Mouse (Mus musculus) naive thymus-derived CD4-positive, alpha-beta T cell, adult 2 months (primary cell): Measurements from ENCODE around the gene Cacna1g.
"Not testable (repeated sequence)": the region's sequence is repeated elsewhere in the genome, so short reads cannot be mapped to it uniquely, and the experiment has no call there.

ENCODE experiments used
- DNase-seq: peaks from one replicate; pipeline ENCODE4 v3.0.0-alpha.2; 2011; ENCODE audit warnings: low read depth

Gene Cacna1g

DNA sequence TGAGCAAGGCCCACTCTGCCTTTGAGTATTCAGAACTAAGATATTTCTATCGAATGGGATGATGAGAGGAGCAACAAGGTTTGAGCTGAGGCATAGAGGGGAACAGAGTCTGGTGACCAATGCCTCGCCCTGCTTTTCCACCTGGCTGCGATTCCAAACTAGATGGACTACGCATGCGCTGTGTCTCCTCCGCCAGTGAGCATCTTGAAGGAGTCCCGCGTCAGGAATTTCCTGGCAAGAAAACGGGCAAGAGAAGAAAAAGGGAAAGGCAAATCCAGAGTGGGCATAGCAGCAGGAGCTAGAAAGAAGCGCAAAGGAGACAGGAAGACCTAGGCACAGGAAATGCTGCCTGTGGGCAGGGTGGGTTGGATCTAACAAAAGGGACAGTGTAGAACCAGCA, 70.2 kb downstream of the Cacna1g start:
- no peak for DNase-seq

DNA sequence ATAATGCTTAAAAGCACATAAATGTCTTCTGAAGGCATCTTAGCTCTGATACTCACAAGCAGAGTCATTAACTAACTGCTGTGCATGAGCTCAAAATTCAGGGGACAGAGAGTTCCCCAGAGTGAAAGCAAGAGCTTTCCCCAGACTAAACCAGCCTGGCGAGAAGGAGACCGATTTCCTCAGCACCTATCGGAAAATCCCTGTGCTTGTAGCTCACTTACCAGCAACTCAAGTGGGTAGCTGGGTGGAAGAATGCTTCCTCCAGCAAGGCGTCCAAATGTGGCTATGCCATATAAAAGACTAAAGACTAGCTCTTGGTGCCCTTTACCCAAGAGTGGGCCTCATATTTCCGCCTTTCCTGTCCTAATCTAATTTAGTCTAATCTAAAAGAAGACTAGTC, 71.3 kb downstream of the Cacna1g start:
- no peak for DNase-seq

DNA sequence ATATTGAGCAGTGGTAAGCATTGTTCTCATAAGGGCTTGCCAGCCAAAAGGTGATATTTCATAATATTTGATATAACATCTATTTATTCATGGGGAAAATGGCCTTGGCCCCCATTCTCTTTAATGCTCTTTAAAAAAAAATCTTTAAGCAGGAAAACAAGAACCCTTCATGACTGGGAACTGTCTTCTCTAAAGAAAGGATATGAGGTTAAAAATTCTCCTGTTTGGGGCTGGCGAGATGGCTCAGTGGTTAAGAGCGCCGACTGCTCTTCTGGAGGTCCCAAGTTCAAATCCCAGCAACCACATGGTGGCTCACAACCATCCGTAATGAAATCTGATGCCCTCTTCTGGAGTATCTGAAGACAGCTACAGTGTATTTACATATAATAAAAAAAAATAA, 72.0 kb downstream of the Cacna1g start:
- DNase-seq: not testable (repeated sequence)

DNA sequence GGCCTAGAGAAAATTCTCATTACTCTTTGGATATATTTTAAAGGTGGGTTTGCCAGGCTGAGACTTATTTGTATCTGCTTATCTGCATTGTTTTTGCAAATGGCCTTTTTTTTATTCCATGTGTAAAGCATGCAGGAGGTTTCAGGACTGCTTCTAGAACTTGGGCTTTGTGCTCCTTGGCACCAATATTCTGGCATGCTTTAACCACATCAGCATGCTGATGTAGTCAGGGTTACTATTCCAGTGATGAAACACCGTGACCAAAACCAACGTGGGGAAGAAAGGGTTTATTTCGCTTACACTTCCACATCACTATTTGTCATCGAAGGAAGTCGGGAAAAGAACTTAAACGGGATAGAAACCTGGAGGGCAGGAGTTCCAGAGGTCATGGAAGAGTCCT, 73.0 kb downstream of the Cacna1g start:
- DNase-seq: no peak

DNA sequence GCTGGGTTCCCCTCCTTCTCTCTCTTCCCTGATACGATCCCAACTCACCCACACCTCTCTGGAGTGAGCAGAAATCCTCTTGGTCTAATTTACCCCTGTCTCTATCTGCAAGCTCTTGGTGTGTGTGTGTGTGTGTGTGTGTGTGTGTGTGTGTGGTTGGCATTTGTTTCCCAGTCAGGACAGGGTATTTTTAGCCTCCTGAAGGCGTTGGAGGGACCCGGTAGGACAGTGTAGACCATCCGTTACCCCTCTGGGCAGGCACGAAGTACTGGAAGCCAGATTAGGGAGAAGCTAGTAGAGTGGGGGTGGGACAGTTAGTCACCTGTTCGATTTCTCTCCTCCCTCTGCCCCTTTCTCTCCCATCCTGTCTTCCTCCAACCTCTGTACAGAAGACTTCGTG, 79.9 kb downstream of the Cacna1g start:
- no peak for DNase-seq

DNA sequence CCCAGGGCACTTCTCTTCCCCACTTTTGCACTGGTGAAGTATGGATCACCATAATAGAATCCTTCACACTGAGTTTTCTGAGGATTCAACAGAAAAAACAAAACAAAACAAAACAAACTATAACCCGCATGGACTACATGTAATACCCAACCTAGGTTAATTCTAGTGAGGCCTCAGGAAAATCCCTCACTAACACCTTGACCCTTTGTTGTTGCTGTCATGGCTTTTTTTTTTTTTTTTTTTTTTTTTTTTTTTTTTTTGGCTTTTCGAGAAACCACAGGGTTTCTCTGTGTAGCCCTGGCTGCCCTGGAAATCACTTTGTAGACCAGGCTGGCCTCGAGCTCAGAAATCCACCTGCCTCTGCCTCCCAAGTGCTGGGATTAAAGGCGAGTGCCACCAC, 80.5 kb downstream of the Cacna1g start:
- DNase-seq: not testable (repeated sequence)

DNA sequence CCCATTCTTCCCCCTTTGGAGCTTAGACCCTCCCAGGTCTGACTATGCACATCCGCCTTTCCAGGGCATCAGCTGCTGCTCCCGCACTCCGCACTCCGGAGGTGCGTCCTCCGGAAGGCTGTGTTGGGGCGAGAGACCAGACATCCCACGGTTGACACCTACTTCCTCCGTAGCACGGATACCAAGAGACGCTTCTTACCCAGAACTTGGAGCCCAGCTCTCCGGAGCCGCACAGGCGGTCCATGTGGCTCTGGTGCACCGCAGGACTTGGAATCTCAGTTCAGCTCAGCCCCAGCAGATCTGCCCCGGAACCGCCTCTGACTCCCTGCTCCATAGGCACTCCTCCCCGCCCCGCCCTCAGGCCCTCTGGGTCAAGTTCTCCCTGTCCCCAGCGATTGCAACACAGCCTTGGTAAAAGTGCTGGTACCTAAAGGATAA, 81.3 kb downstream of the Cacna1g start, which contains the start of gene Abcc3:
TSS of gene Abcc3 (minus strand) at position 326 of the 438 bp plus-strand sequence.
- peak; percentile 55 for DNase-seq

DNA sequence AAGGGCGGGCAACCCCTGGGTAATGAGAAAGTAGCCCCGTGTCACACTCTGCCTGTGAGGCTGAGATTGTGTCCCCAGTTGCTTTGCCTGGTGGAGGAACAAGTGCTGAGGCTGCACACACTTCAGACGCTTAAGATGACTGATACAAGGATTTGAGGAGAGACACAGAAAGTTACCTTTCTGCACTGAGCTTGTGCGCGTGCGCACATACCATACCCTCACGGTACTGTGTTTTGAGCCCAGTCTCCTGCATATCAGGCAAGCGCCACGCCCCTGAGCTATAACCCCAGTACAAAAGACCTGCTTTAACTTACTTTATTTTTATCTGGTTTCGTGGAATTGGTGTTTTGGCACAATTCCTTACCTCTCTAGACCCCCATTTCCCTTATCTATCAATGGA, 82.3 kb downstream of the Cacna1g start:
- DNase-seq: no peak

DNA sequence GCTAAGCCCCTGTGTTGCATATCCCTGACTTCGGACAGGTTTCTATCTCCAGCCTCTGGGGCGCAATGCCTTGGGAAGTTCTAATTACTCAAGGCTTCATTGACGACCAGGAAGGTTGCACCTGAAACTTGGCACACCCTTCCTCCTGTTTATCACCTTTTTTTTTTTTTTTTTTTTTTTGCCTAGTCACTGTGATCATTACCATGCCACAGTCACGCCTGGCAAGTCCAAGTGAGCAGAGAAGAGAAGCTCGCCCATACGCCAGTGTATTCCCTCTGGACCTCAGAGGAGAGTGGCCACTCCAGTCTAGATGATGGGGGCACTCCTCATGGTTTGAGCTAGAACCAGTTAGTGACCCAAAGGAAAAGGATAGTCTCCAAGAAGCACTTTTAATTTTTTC, 83.2 kb downstream of the Cacna1g start:
- no peak for DNase-seq

DNA sequence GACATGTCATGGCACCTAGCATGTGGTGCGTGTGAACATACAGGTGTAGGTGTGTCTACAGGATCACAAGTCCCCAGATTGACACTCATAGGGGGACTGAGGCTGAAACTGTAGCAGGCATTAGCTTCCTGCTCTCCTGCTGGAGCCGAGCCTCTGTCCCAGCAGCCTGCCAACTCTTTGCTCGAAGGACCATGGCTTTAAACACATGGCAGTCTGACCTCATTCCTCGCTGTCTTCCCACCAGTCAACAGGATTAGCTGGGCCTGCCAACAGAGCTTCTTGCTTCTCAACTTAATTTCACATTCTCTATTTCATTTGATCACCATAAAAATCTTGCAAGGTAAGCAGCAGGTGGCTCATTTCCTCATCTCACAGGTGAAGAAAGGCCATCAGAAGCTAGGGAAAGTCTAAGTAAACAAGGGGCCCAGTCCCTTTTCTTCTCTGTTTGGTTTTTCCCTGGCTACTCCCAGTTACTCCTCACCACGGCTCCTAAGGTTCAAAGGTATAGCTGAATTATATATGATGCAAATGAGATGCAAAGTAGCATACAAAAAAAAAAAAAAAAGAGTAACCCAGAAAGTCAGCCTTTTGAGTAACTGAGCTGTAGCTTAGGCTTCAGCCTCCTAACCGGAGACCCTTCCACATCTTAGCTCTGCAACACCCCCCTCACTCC, 84.1 kb downstream of the Cacna1g start:
- no peak for DNase-seq

DNA sequence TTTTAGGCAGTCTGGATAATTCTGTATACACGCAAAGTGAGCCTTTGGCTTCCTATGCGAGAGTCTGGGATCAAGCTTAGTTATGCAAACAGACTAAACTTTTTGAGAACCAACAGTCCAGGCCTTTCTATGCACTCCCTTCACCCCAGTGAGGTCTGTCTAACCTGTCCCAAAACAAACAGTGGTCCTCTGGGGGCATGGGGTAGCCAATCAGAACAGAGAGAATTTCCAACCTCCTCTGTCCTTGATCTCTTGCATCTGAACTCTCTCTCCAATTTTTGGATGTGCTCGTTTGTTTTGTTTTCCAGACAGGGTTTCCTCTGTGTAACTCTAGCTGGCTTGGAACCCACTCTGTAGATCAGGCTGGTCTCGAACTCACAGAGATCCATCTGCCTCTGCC, 85.0 kb downstream of the Cacna1g start:
- no peak for DNase-seq

DNA sequence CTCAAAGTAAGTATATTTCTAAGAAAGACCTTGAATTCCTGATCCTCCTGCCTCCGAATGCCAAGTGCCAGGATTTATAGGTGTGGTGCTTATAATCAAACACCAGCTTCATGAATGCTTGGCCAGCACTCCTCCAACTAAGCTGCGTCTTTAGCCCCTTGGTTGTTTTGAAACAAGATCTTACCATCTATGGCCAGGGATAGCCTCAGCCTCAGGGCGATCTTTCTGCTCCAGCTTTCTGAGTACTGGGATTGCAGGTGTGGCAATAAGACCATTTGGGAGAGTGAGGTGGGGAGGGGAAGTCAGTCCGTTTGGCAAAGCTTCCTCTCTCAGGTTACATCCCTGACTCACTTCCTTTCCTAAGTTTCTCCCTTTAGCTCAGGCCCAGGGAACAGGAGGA, 86.2 kb downstream of the Cacna1g start:
- no peak for DNase-seq

DNA sequence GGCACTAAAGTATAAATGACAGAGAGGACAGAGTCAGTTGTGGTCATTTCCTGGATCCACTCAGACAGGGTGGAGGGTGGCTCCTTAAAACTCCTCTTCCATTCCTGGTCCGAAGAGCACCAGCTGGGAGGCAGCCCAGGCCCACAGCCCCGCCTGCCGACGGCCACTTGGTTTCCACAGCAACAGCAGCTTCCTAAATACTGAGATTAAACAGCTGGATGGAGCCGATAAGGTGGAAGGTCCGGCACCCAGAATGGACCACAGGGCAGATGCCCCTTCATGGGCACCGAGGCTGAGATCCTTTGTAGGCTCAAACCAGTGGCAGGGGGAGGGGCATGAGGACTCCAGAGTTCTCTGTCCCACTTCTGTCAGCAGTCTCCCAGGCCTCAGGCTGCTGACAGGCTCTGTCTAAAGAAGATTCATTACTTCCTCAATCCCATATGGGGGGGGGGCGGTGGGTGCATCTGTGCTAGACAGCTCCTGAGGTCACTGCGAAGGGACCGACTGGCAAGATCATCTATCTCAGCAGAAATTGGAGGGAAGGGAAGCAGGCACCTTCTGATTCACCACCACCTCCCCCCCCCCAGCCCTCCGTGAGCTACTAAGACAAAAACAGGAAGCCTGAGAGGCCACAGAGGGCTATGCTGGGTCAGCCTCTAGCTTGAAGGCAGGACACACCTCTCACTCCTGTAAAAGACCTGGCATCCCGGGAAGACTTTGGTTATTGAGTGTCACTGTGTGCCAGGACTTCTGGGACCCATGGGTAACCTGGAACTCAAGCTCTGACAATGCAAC, 87.8 kb downstream of the Cacna1g start:
- peak; percentile 67 for DNase-seq

DNA sequence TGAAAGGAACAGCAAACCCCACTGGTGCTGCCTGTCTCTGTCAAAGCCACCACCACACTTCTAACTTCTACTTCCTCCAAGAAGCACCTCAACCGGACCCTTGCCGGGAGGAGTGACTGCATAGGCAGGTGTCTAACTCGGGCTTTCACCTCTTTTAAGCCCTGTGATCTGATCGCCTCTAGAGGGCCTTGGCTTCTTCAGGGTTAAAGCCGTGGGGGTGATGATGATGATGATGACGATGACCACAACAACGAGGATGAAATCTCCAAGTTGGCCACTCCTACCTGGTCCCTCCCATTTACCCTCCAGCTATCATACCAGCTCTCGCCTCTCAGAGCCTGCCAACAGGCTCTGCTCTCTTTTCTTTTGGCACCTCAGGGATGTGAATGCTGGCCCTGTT, 94.3 kb downstream of the Cacna1g start:
- DNase-seq: no peak

DNA sequence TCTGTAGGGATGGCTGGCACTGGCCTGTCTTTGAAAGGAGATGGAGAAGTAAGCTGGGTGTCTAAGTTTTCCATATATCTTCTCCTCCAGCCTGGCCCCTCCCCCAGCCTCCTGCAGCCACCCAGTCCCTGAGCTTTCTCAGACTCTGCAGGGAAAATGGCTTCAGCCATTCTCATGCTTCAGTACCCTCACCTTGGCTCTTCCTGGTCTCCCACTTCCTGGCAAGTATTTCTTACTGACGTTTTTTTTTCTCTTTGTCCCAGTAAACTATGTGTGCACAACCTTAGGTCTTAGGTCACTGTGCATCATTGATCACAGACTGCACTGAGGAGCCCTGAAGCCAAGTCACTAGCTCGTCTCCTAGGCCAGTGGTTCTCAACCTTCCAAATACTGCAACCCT, 94.9 kb downstream of the Cacna1g start:
- no peak for DNase-seq

DNA sequence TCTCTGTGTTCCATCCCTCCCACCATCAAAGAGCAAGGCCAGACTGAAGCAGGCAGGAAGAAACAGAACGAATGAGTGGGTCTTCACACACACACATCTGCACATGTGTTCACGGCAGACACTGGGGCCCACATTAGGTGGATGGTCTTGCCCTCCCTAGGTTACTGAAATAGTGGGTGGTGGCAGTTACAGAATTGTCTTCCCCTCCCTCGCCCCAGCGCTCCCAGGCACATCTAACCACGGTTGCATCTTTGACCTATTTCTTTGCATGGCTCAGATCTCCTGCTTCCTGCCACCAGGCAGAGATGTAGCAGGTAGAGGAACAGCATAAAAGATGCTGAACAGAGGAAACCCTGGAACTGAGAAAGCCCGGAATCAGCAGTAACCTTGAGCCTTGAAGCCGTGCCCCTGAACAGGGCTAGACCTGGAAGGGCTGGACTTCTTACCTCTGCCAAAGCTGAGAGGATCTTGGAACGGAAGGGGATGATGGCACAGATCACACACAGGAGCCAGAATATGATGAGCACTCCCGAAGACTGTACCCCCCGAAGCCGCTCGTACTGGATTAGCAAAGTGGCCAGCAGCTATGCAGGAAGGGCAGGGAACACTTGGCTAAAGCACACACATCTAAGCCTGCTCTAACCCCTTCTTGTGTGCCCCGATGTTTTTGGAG, 99.6 kb downstream of the Cacna1g start:
- DNase-seq: no peak

DNA sequence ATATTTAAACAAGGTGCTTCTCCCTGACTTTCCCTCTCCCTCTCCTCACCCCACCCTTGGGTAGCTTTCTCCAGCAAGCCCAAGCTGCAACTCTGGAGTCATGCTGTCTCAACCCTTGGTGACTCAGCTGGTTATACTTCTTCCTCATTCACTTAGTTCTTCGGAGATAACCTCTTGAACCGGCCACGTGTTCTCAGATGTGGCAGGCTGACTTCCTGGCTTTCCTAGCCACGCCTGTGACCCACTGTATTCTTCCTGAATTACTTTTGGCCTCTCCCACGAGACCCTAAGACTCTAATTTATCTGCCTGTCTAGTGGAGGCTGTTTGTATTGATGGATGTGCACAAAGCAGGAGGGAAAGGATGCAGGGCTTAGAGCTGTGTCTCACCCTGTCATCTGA, 103.2 kb downstream of the Cacna1g start:
- DNase-seq: peak; percentile 33

DNA sequence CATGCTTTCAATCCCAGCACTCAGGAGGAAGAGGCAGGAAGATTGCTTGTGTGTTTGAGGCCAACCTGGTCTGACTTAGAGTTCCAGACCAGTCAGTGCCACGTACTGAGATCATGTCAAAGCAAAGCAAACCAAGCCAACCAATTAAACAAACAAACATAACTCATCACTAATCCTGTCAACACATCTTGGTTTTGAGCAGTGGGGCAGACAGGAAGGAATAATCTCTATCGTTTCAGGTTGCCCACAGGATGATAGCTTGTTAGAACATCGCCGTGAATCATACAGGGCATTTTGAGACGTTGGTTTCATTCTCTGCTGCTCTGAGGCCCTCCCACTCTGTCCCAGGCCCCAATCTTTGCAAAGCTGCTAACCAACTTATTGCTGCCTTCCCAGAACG, 104.0 kb downstream of the Cacna1g start:
- no peak for DNase-seq

DNA sequence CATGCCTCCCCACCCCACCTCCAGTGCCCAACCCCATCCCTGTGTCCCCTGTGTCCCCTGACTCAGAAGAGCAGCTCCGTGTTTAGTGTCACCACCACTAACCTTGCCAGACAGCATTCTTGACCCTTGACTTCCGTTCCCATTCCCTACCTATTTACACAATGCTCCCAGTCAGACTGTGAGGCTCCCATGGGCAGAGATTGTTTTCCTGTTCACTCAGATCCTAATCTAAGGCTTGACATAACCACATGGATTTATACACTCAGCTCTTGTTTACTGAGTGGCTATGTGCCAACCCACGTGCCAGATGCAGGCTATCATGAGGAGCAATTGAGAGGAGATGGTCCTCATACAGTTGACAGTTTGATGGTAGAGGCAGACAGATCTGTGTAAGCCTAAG, 108.7 kb downstream of the Cacna1g start:
- no peak for DNase-seq

DNA sequence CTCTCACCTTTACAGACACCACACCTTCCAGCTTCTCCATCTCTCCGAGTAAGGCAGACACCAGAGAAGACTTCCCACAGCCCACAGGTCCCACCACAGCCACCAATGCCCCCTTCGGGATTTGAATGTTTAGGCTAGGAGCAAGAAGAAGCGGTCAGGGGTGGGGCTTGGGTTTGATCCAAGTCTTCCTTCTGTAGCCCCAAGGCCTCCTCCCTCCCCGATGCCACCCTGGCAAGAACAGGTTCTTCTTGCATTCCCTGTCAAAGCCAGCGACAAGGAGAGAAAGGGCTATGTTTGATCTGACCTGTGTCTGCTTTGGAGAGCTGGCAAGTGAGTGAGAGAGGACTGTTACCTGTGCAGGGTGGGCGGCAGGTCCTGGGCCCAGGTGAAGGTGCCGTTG, 110.3 kb downstream of the Cacna1g start:
- no peak for DNase-seq

DNA sequence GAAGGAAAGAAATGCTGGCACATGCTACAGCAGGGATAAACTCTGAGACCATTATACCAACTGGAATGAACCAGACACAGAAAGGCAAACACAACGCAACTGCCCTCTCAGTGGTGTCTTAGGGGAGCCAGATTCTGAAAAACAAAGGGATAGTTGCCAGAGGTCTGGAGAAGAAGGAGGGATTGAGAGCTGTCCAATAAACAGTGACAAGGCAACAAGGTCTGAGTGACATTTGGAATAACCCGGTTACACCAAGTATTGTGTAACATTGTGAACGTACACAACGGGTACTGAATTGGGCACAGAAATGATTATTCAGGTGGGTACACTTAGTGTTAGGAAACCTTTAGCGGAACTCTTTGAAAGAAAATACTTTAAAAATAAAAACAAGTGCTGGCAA, 111.9 kb downstream of the Cacna1g start:
- no peak for DNase-seq

DNA sequence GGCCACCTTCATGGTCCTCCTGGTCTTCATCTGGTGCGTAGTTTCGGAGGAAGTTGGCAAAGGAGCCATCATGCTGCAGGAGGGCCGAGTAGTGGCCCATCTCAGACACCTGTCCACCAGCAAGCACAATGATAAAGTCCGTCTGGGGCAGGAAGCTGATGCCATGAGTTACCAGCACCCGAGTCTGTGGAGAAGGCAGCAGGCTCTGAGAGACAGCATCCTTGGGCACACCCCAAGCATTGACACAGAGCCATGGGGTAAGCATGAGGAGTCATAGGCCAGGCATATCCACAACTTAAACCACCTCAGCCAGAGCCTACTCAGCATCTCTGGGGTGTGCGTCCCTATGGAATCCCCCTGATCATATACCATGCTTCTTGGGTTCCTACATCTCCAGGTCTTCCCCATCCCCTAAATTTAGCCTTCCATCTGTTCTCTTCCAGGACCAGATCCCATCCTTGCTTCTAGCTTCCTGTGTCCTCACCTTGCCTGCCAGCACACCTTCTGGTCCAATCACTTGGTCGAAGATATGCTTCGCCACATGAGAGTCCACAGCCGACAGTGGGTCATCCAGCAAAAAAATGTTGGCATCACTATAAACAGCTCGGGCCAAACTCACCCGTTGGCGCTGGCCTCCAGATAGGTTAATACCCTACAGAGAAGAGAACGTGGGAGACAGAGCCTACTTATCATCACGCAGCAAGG, 112.7 kb downstream of the Cacna1g start:
- no peak for DNase-seq
